Mouse (Mus musculus) lung, embryonic 15.5 days (tissue): ENCODE measurements around the gene Nptxr. TPM values are rescaled to one million over a fixed set of nuclear protein-coding genes. Genes with fewer than 3 reads are reported as not detected.

Experiments
- ATAC-seq: fragments of 200-750 bp; cut with Nextera tagmentation; 2 replicates; pipeline ENCODE4 v1.8.0; 2017; ENCODE audit warnings: moderate number of reproducible peaks, borderline replicate concordance; ENCODE audit not compliant: low FRiP score, low TSS enrichment; ENCODE audit errors: extremely low read depth
- H3K27ac ChIP-seq: fragments of 300-500 bp; sonication (generic); 2 replicates; pipeline ENCODE4 v1.5.1; 2015; ENCODE audit warnings: moderate library complexity, mild to moderate bottlenecking, inconsistent platforms
- H3K27me3 ChIP-seq: fragments of 300-500 bp; sonication (generic); 2 replicates; pipeline ENCODE4 v1.6.1; 2015; ENCODE audit warnings: inconsistent platforms
- H3K36me3 ChIP-seq: fragments of 300-500 bp; sonication (generic); 2 replicates; pipeline ENCODE4 v1.6.1; 2015; ENCODE audit warnings: inconsistent platforms
- H3K4me1 ChIP-seq: fragments of 300-500 bp; sonication (generic); 2 replicates; pipeline ENCODE4 v1.6.1; 2015; ENCODE audit warnings: inconsistent platforms
- H3K4me2 ChIP-seq: fragments of 300-500 bp; sonication (generic); 2 replicates; pipeline ENCODE4 v1.6.1; 2015; ENCODE audit warnings: inconsistent platforms, mild to moderate bottlenecking, moderate library complexity
- H3K4me3 ChIP-seq: fragments of 300-500 bp; sonication (generic); 2 replicates; pipeline ENCODE4 v1.5.1; 2015; ENCODE audit warnings: mild to moderate bottlenecking, inconsistent platforms
- H3K9ac ChIP-seq: fragments of 300-500 bp; sonication (generic); 2 replicates; pipeline ENCODE4 v1.6.1; 2015; ENCODE audit warnings: inconsistent platforms
- H3K9me3 ChIP-seq: fragments of 300-500 bp; sonication (generic); 2 replicates; pipeline ENCODE4 v1.6.1; 2016; ENCODE audit warnings: inconsistent platforms
- WGBS: fragments of 180-500 bp; shearing (Covaris S2); methylation state at CpG from one replicate; pipeline ENCODE4 v1.1.7; 2015; 5-methylcytosine and 5-hydroxymethylcytosine counted together
- polyA plus RNA-seq: library from polyadenylated mRNA; unstranded; fragments of >200 nt; fragmentation: Nextera tagmentation; extraction: Ambion mirVana; gene quantifications from 2 replicates; pipeline ENCODE4 v1.2.1, GENCODE M21; 2015

The Nptxr gene
- polyA plus RNA-seq, 1 experiment from 2014 or later, result 3.4 TPM

GRCm38 (mm10) chr15:79797680-79798079 is 6.9 kb downstream of the Nptxr start:
- H3K9me3 ChIP-seq, result no peaks in the 10 kb centered on the region
- H3K9ac ChIP-seq, result no peak overlapping the region
- peaks cover 21% of the 10 kb centered on the region for H3K27me3 ChIP-seq
- no peaks in the 10 kb centered on the region for H3K4me1 ChIP-seq
- no peak overlapping the region for H3K27ac ChIP-seq
- no peak overlapping the region for H3K4me3 ChIP-seq
- no peak overlapping the region for H3K4me2 ChIP-seq
- no peak for ATAC-seq
- WGBS, result 73% methylated on average over 8 of the region's 8 CpGs
- no peaks in the 10 kb centered on the region for H3K36me3 ChIP-seq

GRCm38 (mm10) chr15:79797096-79797495 is 7.5 kb downstream of the Nptxr start:
- ATAC-seq, result no peak
- H3K36me3 ChIP-seq, result no peaks in the 10 kb centered on the region
- H3K9ac ChIP-seq, result no peak overlapping the region
- no peak overlapping the region for H3K4me2 ChIP-seq
- no peak overlapping the region for H3K4me3 ChIP-seq
- no peak overlapping the region for H3K27ac ChIP-seq
- H3K4me1 ChIP-seq, result no peaks in the 10 kb centered on the region
- no peaks in the 10 kb centered on the region for H3K9me3 ChIP-seq
- 77% methylated on average over 7 of the region's 7 CpGs for WGBS
- peaks cover 15% of the 10 kb centered on the region for H3K27me3 ChIP-seq

GRCm38 (mm10) chr15:79796256-79796655 is 8.3 kb downstream of the Nptxr start:
- ATAC-seq, result no peak
- no peaks in the 10 kb centered on the region for H3K4me1 ChIP-seq
- no peaks in the 10 kb centered on the region for H3K9me3 ChIP-seq
- no peak overlapping the region for H3K9ac ChIP-seq
- no peak overlapping the region for H3K4me3 ChIP-seq
- no peak overlapping the region for H3K27ac ChIP-seq
- H3K36me3 ChIP-seq, result no peaks in the 10 kb centered on the region
- no peak overlapping the region for H3K4me2 ChIP-seq
- WGBS, result 70% methylated on average over 12 of the region's 12 CpGs
- peaks cover 7% of the 10 kb centered on the region; the same call in 1 of the 2 replicates for H3K27me3 ChIP-seq

- no peak for ATAC-seq
- Histone ChIP-seq H3K4me2 (no peak overlapping the region), H3K4me1 (no peaks in the 10 kb centered on the region), H3K27me3 (no peaks in the 10 kb centered on the region; the same call in 1 of the 2 replicates), H3K27ac (no peak overlapping the region), H3K9ac (no peak overlapping the region), H3K36me3 (no peaks in the 10 kb centered on the region), H3K4me3 (no peak overlapping the region), H3K9me3 (no peaks in the 10 kb centered on the region)
- WGBS, result 18% methylated on average over 20 of the region's 20 CpGs
These were observed 10.4 kb downstream of the Nptxr start for GRCm38 (mm10) chr15:79794173-79794572.

GRCm38 (mm10) chr15:79793076-79793475 is 11.5 kb downstream of the Nptxr start:
- H3K9me3 ChIP-seq, result no peaks in the 10 kb centered on the region
- no peaks in the 10 kb centered on the region for H3K36me3 ChIP-seq
- H3K27me3 ChIP-seq, result no peaks in the 10 kb centered on the region; the same call in 1 of the 2 replicates
- H3K4me2 ChIP-seq, result no peak overlapping the region
- no peaks in the 10 kb centered on the region for H3K4me1 ChIP-seq
- no peak overlapping the region for H3K4me3 ChIP-seq
- ATAC-seq, result no peak
- WGBS, result 88% methylated on average over 9 of the region's 9 CpGs
- no peak overlapping the region for H3K9ac ChIP-seq
- H3K27ac ChIP-seq, result no peak overlapping the region

- ATAC-seq, result no peak
- Histone ChIP-seq H3K4me3 (no peak overlapping the region), H3K4me2 (no peak overlapping the region), H3K36me3 (no peaks in the 10 kb centered on the region), H3K27me3 (no peaks in the 10 kb centered on the region; the same call in 1 of the 2 replicates), H3K27ac (no peak overlapping the region), H3K9ac (no peak overlapping the region), H3K9me3 (no peaks in the 10 kb centered on the region), H3K4me1 (no peaks in the 10 kb centered on the region)
- 27% methylated on average over 19 of the region's 19 CpGs for WGBS
These were observed 12.1 kb downstream of the Nptxr start for GRCm38 (mm10) chr15:79792455-79792854.

- Histone ChIP-seq H3K27me3 (no peaks in the 10 kb centered on the region; the same call in 1 of the 2 replicates), H3K4me1 (no peaks in the 10 kb centered on the region), H3K4me2 (no peak overlapping the region), H3K9me3 (no peaks in the 10 kb centered on the region), H3K9ac (no peak overlapping the region), H3K36me3 (no peaks in the 10 kb centered on the region), H3K4me3 (no peak overlapping the region), H3K27ac (no peak overlapping the region)
- ATAC-seq, result no peak
- whole genome bisulfite sequencing, result 2% methylated on average over 12 of the region's 12 CpGs
These were observed 13.1 kb downstream of the Nptxr start for GRCm38 (mm10) chr15:79791502-79791901.

GRCm38 (mm10) chr15:79790905-79791304 is 13.7 kb downstream of the Nptxr start:
- no peak overlapping the region for H3K9ac ChIP-seq
- H3K4me3 ChIP-seq, result no peak overlapping the region
- WGBS, result 77% methylated on average over 6 of the region's 6 CpGs
- H3K36me3 ChIP-seq, result no peaks in the 10 kb centered on the region
- ATAC-seq, result no peak
- no peak overlapping the region for H3K4me2 ChIP-seq
- H3K4me1 ChIP-seq, result no peaks in the 10 kb centered on the region
- no peaks in the 10 kb centered on the region for H3K9me3 ChIP-seq
- no peak overlapping the region for H3K27ac ChIP-seq
- no peaks in the 10 kb centered on the region; the same call in 1 of the 2 replicates for H3K27me3 ChIP-seq

- H3K9ac ChIP-seq, result no peak overlapping the region
- H3K4me2 ChIP-seq, result no peak overlapping the region
- no peaks in the 10 kb centered on the region for H3K36me3 ChIP-seq
- H3K4me3 ChIP-seq, result no peak overlapping the region
- ATAC-seq, result no peak
- H3K27me3 ChIP-seq, result no peaks in the 10 kb centered on the region; the same call in 1 of the 2 replicates
- no peaks in the 10 kb centered on the region for H3K9me3 ChIP-seq
- WGBS, result 45% methylated on average over 8 of the region's 8 CpGs
- H3K4me1 ChIP-seq, result no peaks in the 10 kb centered on the region
- H3K27ac ChIP-seq, result no peak overlapping the region
These were observed 14.5 kb downstream of the Nptxr start for GRCm38 (mm10) chr15:79790111-79790510.

- H3K27ac ChIP-seq, result no peak overlapping the region
- no peak for ATAC-seq
- H3K4me2 ChIP-seq, result no peak overlapping the region
- H3K9ac ChIP-seq, result no peak overlapping the region
- WGBS, result 44% methylated on average over 8 of the region's 8 CpGs
- H3K4me3 ChIP-seq, result no peak overlapping the region
- no peaks in the 10 kb centered on the region; the same call in 1 of the 2 replicates for H3K27me3 ChIP-seq
- no peaks in the 10 kb centered on the region for H3K9me3 ChIP-seq
- no peaks in the 10 kb centered on the region for H3K36me3 ChIP-seq
- no peaks in the 10 kb centered on the region for H3K4me1 ChIP-seq
These were observed 16.8 kb downstream of the Nptxr start for GRCm38 (mm10) chr15:79787815-79788214.

- H3K4me3 ChIP-seq, result no peak overlapping the region
- no peaks in the 10 kb centered on the region for H3K9me3 ChIP-seq
- H3K4me2 ChIP-seq, result no peak overlapping the region
- no peaks in the 10 kb centered on the region for H3K4me1 ChIP-seq
- no peak overlapping the region for H3K27ac ChIP-seq
- H3K36me3 ChIP-seq, result no peaks in the 10 kb centered on the region
- 47% methylated on average over 1 of the region's 1 CpGs for WGBS
- no peak for ATAC-seq
- no peaks in the 10 kb centered on the region for H3K27me3 ChIP-seq
- H3K9ac ChIP-seq, result no peak overlapping the region
These were observed 19.5 kb downstream of the Nptxr start for GRCm38 (mm10) chr15:79785056-79785455.

GRCm38 (mm10) chr15:79777749-79778148 is 26.8 kb downstream of the Nptxr start, which contains the start of gene Dnal4:
Dnal4 (minus strand) TSS chr15:79777849.
- no peak within 1 kb of the TSS for H3K4me3 ChIP-seq
- no peaks in the 10 kb centered on the region for H3K36me3 ChIP-seq
- no peaks in the 10 kb centered on the region for H3K27me3 ChIP-seq
- H3K4me2 ChIP-seq, result no peak within 1 kb of the TSS
- no peak within 1 kb of the TSS for H3K27ac ChIP-seq
- H3K9ac ChIP-seq, result no peak within 1 kb of the TSS
- peaks cover 13% of the 10 kb centered on the region for H3K4me1 ChIP-seq
- no peak for ATAC-seq
- no peaks in the 10 kb centered on the region for H3K9me3 ChIP-seq

GRCm38 (mm10) chr15:79775662-79776061 is 28.9 kb downstream of the Nptxr start:
- Histone ChIP-seq H3K27me3 (no peaks in the 10 kb centered on the region), H3K27ac (no peak overlapping the region), H3K4me1 (peaks cover 17% of the 10 kb centered on the region), H3K4me2 (no peak overlapping the region), H3K9me3 (no peaks in the 10 kb centered on the region), H3K9ac (no peak overlapping the region), H3K4me3 (no peak overlapping the region), H3K36me3 (no peaks in the 10 kb centered on the region)
- 46% methylated on average over 7 of the region's 7 CpGs for WGBS
- no peak for ATAC-seq
